Mouse (Mus musculus): Measurements from ENCODE around the gene Blzf1.

The Blzf1 gene

DNA sequence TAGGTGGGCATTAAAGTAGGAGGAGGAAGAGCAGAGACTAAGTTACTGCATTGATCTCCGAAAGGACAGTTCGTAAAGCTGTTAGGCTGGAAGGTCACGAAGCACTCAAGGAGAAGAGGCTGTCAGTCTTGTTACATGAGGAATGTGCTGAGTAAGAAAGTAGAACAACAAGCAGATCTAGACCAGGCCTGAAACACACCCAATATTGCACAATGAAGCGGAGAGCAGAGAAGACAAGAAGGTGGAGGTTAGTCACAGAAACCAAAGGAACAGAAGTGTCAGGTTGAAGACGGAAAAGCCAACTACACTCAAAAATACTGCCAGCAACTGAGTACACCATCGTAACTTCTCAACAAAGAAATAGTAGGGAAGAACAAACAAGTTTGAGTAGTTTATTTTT lies 13.2 kb downstream of the Blzf1 start:
- no peak for DNase-seq (ENCODE audit: low read depth, low spot score)

- no peak for DNase-seq (ENCODE audit: low read depth, low spot score)
Observed at GRCm38 (mm10) chr1:164292040-164292439, 15.2 kb downstream of the Blzf1 start.

- no peak for DNase-seq (ENCODE audit: low read depth, low spot score)
Observed at GRCm38 (mm10) chr1:164287406-164287805, 19.9 kb downstream of the Blzf1 start.

DNA sequence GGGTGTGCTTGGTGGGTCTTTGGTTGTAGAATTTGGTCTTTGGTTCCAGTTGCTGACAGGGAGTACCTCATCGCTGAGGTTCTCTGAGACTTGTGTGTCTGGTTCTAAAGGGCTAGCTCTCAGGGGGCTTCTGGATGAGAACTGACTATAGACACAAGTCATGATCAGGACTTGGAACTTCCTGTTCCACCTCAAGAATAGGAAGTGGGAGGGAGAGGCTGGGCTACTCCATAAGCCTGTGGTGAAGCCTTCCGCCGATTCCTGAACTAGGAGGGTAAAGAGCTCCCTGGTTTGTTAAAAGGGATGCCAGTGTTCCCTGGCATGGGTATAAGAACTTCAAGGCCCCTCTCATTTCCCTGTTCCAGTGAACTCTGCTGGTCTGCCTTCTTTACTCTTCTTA lies 23.3 kb downstream of the Blzf1 start:
- DNase-seq (ENCODE audit: low read depth, low spot score) = no peak

DNA sequence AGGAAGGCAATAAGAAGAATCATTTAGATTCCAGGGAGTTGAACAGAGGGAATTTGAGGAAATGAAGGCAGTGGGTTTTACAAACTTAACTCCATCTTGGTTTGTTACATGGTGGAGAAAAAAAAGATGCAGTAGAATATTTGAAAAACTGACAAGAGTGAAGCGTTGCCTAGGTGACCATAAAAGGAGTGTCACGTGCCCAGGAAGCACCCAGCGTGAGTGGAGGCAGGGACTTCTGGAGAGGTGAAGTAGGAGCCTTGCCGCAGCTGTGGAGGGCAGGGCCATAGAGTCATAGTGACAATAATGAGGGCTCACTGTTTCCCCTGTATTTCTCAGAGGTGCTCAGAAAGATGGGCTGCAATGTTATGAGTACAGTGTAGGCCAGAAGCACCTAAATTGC lies 28.0 kb downstream of the Blzf1 start:
- no peak for DNase-seq (ENCODE audit: low read depth, low spot score)

DNA sequence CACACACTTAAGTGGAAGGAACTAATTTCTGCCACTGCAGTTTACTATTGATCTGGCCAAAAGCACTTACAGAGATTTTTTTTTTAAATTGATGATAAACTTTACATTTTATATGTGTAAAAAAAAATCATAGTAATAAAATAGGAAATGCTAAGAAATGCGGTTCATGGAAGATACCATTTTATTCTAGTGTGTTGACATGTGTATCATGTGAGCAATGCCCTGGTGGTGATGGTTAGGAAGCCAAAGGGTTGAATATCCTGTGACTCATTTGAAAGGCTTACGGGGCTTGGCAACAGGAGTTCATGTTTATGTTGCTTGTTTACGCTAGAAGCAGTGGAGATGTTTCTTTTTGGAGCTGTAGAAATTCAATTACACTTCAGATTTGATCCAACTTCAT lies 30.7 kb downstream of the Blzf1 start:
- DNase-seq (ENCODE audit: low read depth, low spot score) = no peak

DNA sequence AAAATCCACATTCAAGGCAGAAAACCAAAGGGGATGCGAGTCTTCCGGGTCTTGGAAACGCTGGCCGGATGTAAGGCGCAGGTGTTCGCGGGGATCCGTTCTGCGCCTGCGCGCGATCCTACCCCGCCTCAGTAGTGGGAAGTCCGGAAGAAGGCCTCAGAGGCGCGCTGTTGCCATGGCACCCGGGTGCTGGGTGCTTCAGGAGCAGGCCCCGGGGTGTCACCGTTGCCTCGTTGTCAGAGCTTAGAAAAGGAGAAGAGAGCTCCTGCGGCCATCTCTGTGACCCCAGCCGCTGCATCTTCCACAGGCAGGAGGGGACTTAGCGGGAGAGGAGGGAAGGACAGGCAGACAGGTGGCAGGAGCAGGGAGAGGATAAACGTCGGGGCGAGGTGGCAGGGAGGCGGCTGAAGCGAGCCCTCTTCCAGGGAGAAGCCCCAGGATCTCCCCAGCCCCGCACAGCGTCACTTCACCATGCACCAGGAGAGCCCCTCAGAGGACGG lies 31.8 kb downstream of the Blzf1 start, which contains the start of gene Ccdc181:
Gene Ccdc181, plus strand, starts transcription at position 131 of the 500 bp plus-strand sequence.
- DNase-seq (ENCODE audit: low read depth, low spot score) = peak; percentile 97

DNA sequence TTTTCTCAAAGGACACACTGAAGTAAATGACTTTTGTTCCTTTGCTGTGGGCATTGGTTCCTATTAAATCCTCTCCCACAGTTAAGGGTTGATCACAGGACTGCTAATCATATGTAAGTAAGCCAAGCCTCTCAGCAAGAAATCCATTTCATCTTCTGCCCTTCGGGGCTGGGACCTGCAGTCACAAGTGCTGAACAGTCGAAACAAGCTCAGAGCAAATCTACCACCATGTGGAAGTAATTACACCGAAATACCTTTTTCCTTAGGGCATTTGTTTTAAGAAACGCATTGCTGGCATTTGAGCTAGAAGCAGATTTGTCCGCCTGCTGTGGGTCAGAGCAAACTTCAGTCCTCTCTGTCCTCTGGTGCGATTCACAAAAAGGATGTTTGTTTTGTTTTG lies 33.6 kb downstream of the Blzf1 start:
- DNase-seq (ENCODE audit: low read depth, low spot score) = no peak

- DNase-seq (ENCODE audit: low read depth, low spot score) = no peak
Observed at GRCm38 (mm10) chr1:164270941-164271340, 36.3 kb downstream of the Blzf1 start.

DNA sequence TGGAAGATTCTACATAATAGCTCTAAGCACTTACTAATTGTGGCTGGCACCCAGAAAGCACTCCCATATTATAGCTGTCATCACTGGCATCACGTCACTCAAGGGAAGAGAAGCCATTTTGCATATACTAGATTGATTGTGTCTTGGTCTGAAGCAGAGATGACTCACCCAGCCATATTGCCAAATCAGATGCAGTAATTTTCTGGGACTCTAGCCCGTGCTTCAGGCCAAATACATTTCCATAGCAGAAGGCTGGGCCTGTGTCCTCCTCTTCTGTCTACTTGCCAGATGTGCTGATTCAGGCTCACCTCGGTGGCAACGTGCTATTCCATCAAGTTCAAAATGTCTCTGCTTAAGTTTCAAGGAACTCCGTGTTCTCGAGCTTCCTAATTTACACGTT lies 45.7 kb downstream of the Blzf1 start:
- DNase-seq (ENCODE audit: low read depth, low spot score) = no peak

GRCm38 (mm10) chr1:164260171-164261028 lies 46.9 kb downstream of the Blzf1 start:
- no peak for DNase-seq (ENCODE audit: low read depth, low spot score)

- DNase-seq (ENCODE audit: low read depth, low spot score) = no peak
Observed at GRCm38 (mm10) chr1:164254836-164255235, 52.5 kb downstream of the Blzf1 start.

DNA sequence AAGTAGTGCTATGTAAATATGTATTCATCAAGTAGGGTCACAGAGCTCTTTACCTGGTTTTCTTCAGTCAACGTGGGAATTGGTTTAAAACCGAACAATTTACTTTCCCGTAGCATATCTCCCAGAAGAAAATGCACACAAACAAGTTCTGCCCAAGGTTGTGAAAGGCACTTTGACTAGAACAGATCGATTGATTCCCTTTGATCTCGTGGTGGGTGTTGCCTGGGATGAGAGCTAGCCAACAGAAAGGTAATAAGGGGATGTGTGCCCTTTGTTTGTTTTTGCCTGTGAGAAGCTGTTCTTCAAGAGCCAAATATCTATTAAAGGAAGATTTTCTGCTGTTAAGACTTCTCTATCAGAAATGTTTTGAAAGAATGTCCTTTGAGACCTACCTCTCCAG lies 54.7 kb downstream of the Blzf1 start:
- DNase-seq (ENCODE audit: low read depth, low spot score) = no peak

DNA sequence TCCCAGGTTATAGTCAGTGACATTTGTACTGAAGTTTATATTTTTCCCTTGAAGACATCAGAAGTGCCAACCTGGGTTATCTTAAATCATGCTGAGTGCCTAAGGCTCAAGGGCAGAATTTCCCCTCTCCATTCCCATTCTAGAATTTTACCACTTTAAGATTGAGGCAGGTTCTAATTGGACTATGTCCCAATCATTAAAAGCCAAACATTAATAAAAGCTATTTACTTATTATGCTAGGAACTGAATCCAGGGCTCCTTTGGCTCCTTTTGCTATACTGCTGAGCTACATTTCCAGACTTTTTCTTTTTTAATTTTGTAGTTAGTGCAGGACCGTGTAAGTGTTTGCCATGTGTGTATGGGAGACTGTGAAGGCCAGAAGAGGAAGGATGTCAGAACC lies 55.9 kb downstream of the Blzf1 start:
- no peak for DNase-seq (ENCODE audit: low read depth, low spot score)

DNA sequence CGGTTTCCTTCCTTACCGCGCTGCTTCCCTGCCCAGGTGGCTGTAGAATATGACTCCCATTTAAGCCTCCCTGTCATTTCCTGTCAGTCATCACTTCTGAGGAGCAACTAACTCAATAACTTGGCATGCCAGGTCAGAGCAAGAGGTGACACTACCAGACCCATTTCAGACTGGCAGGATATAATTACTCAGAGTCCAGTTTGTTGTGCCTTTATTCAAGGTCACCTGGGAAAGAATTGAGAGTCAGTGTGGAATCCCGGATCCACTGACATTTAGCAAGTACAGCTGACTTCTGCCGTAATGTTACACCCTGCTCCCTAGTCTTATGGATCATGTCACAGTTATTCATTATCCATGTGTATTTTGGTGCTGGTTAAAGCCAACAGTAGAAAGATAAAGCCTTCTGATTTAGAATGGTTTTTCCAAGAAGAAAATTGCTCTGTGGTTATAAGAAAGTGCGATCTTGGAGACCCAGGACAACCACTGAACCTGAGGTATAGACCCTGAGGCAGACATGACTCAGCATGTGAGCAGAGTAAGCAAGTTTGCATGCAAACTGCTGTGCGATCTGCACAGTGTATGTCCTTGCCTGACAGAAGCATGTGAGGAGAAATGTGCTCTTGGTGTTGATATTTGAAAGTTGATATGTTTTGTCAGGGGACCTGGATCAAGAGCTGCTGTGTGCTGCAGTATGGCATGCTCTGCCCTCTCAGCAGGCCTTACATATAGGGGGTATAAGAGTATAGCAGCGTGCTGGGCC lies 56.7 kb downstream of the Blzf1 start:
- no peak for DNase-seq (ENCODE audit: low read depth, low spot score)

- DNase-seq (ENCODE audit: low read depth, low spot score) = peak; percentile 63
Observed at GRCm38 (mm10) chr1:164249332-164249711, 58.0 kb downstream of the Blzf1 start.

DNA sequence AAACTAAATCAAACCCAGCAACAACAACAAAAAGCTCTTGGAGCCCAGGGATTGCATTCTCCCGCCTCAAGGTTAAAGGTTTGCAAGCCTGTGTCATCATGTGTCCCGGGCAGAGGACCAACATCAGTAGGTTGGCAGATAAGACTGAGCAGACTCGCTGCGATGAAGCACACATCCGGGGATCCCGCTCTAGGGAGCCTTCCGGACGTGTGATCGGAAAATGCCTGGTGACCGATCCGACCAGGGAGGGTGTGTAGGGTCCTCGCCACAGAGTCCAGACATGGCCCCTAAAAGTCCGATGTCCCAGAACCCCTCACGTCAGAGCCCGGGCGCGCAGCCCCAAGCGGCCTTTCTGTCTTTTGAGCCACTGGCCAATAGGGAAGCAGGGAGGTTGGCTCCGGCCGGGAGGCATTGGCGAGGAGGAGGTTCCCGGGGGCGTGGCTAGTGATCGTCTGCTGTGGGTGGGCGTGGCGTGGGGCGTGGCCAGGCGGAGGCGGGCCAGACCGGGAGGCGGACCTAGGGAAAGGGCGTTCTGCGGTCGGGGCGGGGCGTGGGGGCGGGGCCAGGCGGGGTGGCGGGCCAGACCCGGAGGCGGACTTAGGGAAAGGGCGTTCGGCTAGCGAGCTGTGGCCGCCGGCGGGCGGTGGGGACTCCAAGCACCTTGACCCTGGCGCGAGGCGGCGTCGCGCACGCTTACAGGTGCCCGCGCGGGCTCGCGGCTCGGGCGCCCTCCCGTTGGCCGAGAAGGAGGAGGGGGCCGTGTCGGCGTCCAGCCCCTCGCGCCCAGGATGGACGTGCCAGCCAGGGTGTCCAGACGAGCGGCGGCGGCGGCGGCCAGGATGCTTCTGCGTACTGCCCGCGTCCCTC lies 58.6 kb downstream of the Blzf1 start, which contains the start of gene Slc19a2:
Gene Slc19a2, plus strand, starts transcription at position 582 of the 867 bp plus-strand sequence.
- DNase-seq (ENCODE audit: low read depth, low spot score) = peak; percentile 98

DNA sequence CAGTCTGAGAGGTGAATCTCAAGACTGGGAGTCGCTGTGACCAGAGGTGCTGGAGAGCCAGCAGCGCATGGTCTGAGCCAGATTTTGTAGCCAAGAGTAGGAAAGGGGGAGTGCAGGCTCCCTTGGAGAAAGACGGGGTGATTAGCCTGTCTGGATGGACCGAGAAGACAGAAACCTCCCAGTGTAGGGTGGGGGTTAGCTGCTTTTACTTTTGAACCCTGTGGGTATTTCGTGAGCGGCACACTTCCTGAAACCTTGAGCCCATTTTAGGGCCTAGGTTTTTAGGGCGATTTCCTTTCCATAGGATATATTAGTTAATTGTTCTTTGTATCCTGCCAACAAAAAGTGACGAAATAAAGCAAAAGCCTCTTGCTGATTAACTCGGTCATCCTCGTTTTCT lies 59.3 kb downstream of the Blzf1 start:
- peak; percentile 33 for DNase-seq (ENCODE audit: low read depth, low spot score)

DNA sequence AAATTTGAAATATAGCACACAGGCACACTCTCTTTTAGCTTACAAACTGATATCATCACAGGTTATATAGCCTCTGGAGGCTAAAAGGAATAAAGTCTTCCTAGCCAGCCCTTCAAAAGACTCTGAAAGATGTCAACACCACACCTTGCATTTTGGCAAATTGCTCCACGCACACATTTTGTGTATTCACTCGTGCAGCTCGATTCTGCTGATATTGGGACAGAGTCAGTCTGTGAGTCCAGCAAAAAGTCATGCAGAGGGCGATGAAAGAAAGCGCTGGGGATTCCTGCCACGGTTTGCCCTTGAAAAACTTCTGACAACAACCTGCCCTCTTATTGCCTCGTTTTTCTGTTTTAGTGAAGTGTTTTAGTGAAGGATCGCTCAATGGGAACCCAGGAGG lies 59.8 kb downstream of the Blzf1 start:
- DNase-seq (ENCODE audit: low read depth, low spot score) = no peak

DNA sequence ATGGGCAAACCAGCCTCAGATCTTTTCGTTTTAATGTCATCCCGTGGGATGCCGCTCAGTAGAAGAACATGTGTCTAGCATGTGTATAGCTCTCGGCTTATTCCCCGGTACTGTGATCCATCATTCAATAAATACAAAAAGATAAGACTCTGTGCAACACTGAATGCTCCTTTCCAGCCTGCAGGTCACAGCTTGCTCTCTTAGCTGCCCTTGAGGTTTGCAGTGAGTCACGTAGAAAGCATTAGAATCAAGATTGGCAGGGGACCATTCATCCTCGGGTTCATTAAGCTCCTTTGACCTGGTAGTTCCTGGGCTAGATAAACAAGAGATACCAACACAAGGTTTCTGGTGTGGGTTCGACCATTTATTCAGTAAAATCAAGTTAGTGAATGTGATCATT lies 64.5 kb downstream of the Blzf1 start:
- DNase-seq (ENCODE audit: low read depth, low spot score) = no peak

- no peak for DNase-seq (ENCODE audit: low read depth, low spot score)
Observed at GRCm38 (mm10) chr1:164241494-164241893, 65.8 kb downstream of the Blzf1 start.
